In genomic region chr14:48086682-48087297, GRCm38 (mm10) we compare ENCODE assay signal across 15 mouse cellular contexts. TPM values are rescaled to one million over a fixed set of nuclear protein-coding genes. Genes with fewer than 3 reads are reported as not detected.
DNase-seq lines count a peak whose midpoint lies in the region; ATAC-seq and TF ChIP-seq lines count a peak whose summit lies in the region.
"Had no signal": no experiment of that assay in that cellular context is flagged by ENCODE, and none has a peak within 500 bp of the region (broad histone marks: within the 10 kb centered on the region; RNA-seq: fewer than 3 reads in every experiment).

No protein-coding gene starts in this region.

- no peak overlapping the region for H3K9ac ChIP-seq in neural tube, embryonic 15.5 days (replicated peaks)
- H3K9ac ChIP-seq in hindbrain, embryonic 15.5 days: no peak overlapping the region
- H3K9ac ChIP-seq in neural tube, embryonic 13.5 days: no peak overlapping the region
- H3K9ac ChIP-seq: liver, embryonic 12.5 days had no signal

- DNase-seq in layer of hippocampus, adult 2 months (ENCODE audit: low spot score in 2 of 2): no peak
- no peak for DNase-seq in layer of hippocampus, postnatal 25 days (ENCODE audit: extremely low spot score in 1 of 2, low spot score in 1 of 2)
- peak; percentile 29 for DNase-seq in neural tube, embryonic 10.5 days (ENCODE audit: extremely low spot score, low spot score)
- no peak for DNase-seq in spleen, adult 12 weeks (ENCODE audit: low spot score)
- no peak for DNase-seq in urinary bladder, postnatal 25 days (ENCODE audit: low spot score)
- DNase-seq: cerebellum, adult 11-12 months; heart, postnatal 14 days; kidney, postnatal 4 days; thymus, postnatal 36 days had no signal

- peak overlapping the region; percentile 37; the same call in 1 of the 2 replicates for H3K27ac ChIP-seq in layer of hippocampus, adult 2 months
- no peak overlapping the region for H3K27ac ChIP-seq in neural tube, embryonic 15.5 days (replicated peaks)
- H3K27ac ChIP-seq in hindbrain, embryonic 15.5 days (replicated peaks): no peak overlapping the region
- peak overlapping the region; percentile 15; the same call in 1 of the 2 replicates for H3K27ac ChIP-seq in neural tube, embryonic 13.5 days (replicated peaks)
- H3K27ac ChIP-seq: liver, embryonic 12.5 days had no signal

- 40% methylated on average over 7 of the region's 7 CpGs for WGBS in neural tube, embryonic 15.5 days
- 30% methylated on average over 7 of the region's 7 CpGs for WGBS in hindbrain, embryonic 15.5 days
- 42% methylated on average over 7 of the region's 7 CpGs for WGBS in neural tube, embryonic 13.5 days

- H3K4me2 ChIP-seq in neural tube, embryonic 15.5 days: no peak overlapping the region
- H3K4me2 ChIP-seq in hindbrain, embryonic 15.5 days: no peak overlapping the region
- no peak overlapping the region for H3K4me2 ChIP-seq in neural tube, embryonic 13.5 days
- H3K4me2 ChIP-seq: liver, embryonic 12.5 days had no signal

- no peaks in the 10 kb centered on the region for H3K27me3 ChIP-seq in neural tube, embryonic 15.5 days (replicated peaks)
- no peaks in the 10 kb centered on the region for H3K27me3 ChIP-seq in hindbrain, embryonic 15.5 days
- no peaks in the 10 kb centered on the region for H3K27me3 ChIP-seq in neural tube, embryonic 13.5 days
- H3K27me3 ChIP-seq: liver, embryonic 12.5 days had no signal

- no peak for TF ChIP-seq CTCF in layer of hippocampus, adult 2 months (conservative IDR thresholded peaks at IDR 0.05)

- no peaks in the 10 kb centered on the region for H3K9me3 ChIP-seq in neural tube, embryonic 15.5 days (replicated peaks)
- no peaks in the 10 kb centered on the region for H3K9me3 ChIP-seq in hindbrain, embryonic 15.5 days
- H3K9me3 ChIP-seq in neural tube, embryonic 13.5 days: no peaks in the 10 kb centered on the region
- H3K9me3 ChIP-seq: liver, embryonic 12.5 days had no signal

- H3K4me3 ChIP-seq in layer of hippocampus, adult 2 months: no peak overlapping the region
- H3K4me3 ChIP-seq in neural tube, embryonic 15.5 days (replicated peaks): no peak overlapping the region
- H3K4me3 ChIP-seq in hindbrain, embryonic 15.5 days: no peak overlapping the region
- H3K4me3 ChIP-seq in neural tube, embryonic 13.5 days: no peak overlapping the region
- H3K4me3 ChIP-seq: liver, embryonic 12.5 days had no signal

- no peak for ATAC-seq in neural tube, embryonic 15.5 days (ENCODE audit: low FRiP score)
- ATAC-seq in hindbrain, embryonic 15.5 days (ENCODE audit: low FRiP score, low read depth): peak; percentile 67; the same call in 1 of the 2 replicates
- peak; percentile 27; the same call in 1 of the 2 replicates for ATAC-seq in neural tube, embryonic 13.5 days (ENCODE audit: low read depth)
- ATAC-seq: intestine, postnatal 0 days; liver, embryonic 12.5 days had no signal

- H3K4me1 ChIP-seq in neural tube, embryonic 15.5 days: peaks cover 20% of the 10 kb centered on the region
- peaks cover 24% of the 10 kb centered on the region for H3K4me1 ChIP-seq in hindbrain, embryonic 15.5 days (replicated peaks)
- H3K4me1 ChIP-seq in neural tube, embryonic 13.5 days (replicated peaks): peaks cover 23% of the 10 kb centered on the region
- H3K4me1 ChIP-seq: liver, embryonic 12.5 days had no signal

- H3K36me3 ChIP-seq in neural tube, embryonic 15.5 days: no peaks in the 10 kb centered on the region
- H3K36me3 ChIP-seq in hindbrain, embryonic 15.5 days: no peaks in the 10 kb centered on the region
- no peaks in the 10 kb centered on the region for H3K36me3 ChIP-seq in neural tube, embryonic 13.5 days
- H3K36me3 ChIP-seq: liver, embryonic 12.5 days had no signal

RNA-seq across cellular contexts. Expression of gene Peli2, which starts 33.8 kb away (rescaled TPM):
- total RNA-seq in layer of hippocampus, adult 2 months (2021): 10 to 100 TPM; 19.3 to 23.2 TPM
- total RNA-seq in layer of hippocampus, postnatal 25 days (2021): 10 to 100 TPM; 17.6 to 28.2 TPM
- 6.8 and 7.0 TPM in 2 replicates for polyA plus RNA-seq in neural tube, embryonic 15.5 days (2015; fragmentation: Nextera tagmentation; extraction: Ambion mirVana)
- 8.7 and 10.7 TPM in 2 replicates for polyA plus RNA-seq in hindbrain, embryonic 15.5 days (2015; fragmentation: Nextera tagmentation; extraction: Ambion mirVana)
- polyA plus RNA-seq in neural tube, embryonic 13.5 days (2015; fragmentation: Nextera tagmentation; extraction: Ambion mirVana): 10.8 and 12.8 TPM in 2 replicates
- total RNA-seq: MEL had no signal

Comparison
In these comparisons a context has a peak if more than half of its experiments do, and no peak if none do; other contexts are left out.
1. H3K27ac ChIP-seq: peak in layer of hippocampus, adult 2 months (single experiment) and neural tube, embryonic 13.5 days (single experiment); none in neural tube, embryonic 15.5 days (single experiment) and hindbrain, embryonic 15.5 days (single experiment).